Mouse (Mus musculus) gastrocnemius, postnatal 10 days (tissue): ENCODE data around the gene Angptl6. TPM values are rescaled to one million over a fixed set of nuclear protein-coding genes. Genes with fewer than 3 reads are reported as not detected.
A peak's percentile ranks its signal among the peaks of the same experiment; 100 is the strongest.

Source experiments
- DNase-seq: peaks from one replicate; pipeline ENCODE4 v3.0.0; 2021; ENCODE audit warnings: mixed read lengths
- total RNA-seq, 2 experiments: library from RNA; stranded (reverse); gene quantifications; 2 replicates each; pipeline ENCODE4 v1.2.3; 2021

Gene Angptl6
- total RNA-seq, 2 experiments from 2014 or later, result 4.4 to 4.7 TPM

DNA sequence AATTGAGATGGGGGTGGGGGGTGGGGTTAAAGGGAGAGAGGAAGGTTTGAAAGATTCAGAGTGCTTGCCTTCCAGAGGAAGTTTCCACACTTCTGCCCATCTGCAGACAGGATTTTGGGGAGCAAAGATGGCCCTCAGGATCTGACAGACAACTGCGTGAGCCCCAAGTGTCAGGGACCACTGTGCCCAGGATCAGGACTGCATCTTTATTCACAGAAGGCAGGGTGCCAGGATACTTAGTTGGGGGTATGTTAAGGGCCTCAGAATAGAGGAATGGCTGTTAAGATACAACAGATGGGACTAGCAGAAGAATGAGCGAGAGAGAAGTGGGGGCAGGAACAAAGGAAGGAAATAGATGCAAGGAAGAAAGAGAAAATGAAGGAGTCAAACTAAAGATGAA, 7.0 kb upstream of the Angptl6 start:
- DNase-seq, result no peak

DNA sequence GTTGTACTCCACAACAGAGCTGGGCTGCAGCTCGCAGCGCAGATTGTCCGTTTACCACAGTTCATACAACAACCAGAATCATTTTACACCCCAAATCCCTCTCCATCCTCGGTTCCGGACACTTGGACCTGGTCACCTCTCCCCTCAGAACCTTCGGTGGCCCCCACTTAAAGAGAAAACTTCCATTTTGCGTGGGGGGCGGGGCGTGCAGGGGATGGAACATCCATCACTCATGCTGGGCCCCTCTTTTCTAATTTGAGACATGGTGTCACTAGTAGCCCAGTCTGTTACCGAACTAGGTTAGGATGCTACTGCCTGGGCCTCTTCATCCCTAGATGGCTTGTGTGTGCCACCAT, 839 bp downstream of the Angptl6 start:
- peak; percentile 35 for DNase-seq

DNA sequence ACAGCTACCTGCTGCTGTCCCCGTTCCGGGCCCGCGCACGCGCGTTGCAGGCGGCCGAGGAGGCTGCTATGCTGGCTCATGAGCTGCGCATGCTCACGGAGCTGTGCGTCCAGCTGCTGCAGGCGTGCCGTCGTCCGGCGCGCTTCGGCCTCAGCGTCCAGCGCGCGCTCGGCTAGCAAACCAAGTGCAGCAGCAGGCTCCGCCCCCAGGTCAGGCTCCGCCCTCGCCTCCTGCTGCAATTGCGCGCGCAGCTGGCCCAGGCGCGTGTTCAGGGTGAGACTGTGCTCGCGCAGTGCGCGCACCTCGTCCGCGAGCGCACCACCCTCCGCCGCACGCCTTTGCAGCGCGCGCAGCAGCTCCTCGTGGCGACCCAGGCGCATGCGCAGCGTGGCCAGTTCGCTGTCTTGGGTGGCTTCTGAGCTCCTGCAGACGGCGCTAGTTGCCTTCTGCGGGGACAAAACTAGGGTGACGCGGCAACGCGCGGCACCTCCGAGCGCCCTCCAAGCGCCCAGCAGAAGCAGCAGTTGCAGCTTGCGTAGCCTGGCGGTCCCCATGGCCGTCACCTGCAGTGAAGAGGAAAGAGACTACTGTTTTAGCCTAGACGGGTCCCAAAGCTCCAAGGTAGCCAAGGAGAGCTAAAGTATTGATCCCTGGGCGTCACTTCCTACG, 1.4 kb downstream of the Angptl6 start:
- peak; percentile 100 for DNase-seq

DNA sequence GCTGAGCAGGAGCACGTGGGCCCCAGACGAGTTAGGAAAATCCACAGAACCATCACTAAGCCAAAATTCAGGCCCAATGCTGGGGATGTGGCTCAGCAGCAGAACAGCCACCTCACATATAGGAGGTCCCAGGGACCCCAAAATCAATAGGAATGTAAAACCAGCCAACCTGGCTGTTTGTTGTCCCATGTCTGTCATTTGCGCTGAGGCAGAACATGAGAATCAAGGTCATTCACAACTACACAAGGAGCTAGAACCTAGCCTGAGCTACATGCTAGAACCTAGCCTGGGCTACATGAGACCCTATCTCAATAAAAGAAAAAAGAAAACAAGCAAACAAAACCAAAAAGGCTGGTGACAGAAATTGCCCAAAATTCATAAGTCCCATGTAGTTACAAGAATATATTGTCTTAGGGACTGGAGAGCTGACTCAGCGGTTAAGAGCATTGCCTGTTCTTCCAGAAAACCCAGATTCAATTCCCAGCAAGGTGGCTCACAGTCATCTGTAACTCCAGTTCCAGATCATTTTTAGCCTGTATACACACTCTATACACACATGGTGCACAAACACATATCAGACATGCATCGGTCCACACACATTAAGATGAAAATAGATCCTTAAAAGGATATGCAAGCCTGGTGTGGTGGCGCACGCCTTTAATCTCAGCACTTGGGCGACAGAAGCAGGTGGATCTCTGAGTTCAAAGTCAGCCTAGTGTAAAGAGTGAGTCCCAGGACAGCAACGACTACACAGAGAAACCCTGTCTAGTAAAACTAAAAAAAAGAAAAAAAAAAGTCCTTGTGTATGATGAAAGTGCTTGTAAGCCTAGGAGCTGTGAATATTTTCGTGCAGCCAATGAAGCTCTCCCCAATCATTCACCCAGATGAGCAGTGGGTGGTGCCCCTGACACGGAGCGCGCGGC, 2.1 kb downstream of the Angptl6 start:
- DNase-seq, result no peak

DNA sequence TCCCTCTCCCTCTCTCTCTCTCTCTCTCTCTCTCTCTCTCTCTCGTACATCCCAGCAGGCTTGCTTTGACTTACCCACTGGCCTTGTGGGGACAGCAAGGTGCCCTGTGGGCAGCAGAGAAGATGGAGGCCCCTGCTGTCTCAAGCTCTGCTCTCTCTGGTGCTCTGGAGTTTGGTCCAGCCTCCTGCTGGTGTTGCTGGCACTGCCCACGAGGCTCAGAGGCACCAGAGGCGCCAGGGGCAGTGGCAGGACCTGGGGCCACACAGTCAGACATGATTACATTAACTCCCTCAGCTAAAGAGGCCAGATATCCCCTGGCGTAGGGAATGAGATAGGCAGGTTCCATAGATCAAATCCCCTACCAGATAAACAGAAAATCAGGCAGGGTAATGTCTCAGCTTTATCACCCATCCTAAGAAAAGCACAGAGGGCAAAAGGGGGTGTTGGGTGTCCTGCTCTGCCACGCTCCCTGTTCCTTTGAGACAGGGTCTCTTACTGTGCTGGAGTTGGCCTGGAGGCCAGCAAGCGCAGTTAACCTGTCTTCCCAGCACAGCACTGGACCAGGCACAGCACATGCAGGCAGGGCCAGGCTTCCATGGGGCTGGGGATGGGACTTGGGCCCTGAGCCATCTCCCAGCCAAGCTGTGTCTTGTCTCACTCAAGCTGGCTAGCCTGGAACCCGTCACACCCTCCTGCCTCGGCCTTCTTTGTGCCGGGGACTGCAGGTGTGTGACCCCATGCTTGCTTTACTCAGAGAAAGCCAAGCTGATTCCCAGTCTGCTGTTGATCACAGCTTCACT, 3.0 kb downstream of the Angptl6 start:
- no peak for DNase-seq

DNA sequence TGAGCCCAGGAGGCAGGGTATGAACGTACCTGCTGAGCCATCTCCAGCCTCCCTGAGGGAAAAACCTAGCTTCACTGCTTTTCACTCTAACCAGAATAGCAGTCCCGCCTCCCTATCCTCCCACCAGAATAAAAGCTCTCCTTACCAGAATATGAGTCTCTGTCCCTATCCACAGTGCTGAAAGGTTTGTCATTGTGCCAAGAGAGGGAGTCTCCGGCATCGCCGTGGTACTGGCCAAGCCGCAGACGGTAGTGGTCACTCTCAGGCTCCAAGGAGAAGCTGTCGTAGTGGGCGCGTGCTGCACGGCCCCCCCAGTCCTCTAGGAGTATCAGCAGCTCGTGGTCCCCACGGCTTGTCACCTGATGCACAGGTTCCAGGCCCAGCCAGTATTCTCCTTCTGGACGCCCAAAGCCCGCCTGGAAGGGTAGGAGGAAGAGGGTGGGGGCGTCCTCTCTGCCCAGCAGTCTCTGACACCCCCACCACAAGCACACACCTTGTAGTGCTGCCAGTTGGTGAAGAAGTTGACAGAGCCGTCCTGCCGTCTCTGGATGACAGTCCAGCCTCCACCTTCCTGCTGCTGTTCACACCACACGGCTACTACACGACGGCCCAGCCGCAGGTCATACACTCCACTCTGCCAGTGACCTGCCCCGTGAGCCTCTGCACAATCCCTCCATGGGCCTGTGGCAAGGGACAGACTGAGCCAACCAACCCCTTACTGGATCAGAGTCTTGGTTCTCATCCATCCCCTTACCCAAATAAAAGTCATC, 4.3 kb downstream of the Angptl6 start:
- no peak for DNase-seq

DNA sequence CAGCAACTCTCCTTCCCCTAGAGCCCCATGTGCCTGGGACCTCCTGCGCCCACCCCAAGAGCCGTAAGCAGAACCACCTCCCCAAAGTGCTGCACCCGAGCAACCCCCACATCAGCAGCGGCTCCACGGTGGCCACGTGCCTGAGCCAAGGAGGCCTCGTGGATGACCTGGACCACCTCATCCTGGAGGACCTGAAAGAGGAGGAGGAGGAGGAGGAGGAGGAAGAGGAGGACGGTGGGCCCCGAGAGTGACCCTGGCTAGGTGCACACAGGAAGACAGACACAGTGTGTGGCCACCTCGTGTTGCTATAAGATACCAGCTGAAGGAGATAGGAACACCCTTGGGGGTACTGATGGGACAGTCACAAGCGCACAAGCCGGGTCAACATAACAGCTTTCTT, 6.0 kb downstream of the Angptl6 start:
- DNase-seq, result no peak

DNA sequence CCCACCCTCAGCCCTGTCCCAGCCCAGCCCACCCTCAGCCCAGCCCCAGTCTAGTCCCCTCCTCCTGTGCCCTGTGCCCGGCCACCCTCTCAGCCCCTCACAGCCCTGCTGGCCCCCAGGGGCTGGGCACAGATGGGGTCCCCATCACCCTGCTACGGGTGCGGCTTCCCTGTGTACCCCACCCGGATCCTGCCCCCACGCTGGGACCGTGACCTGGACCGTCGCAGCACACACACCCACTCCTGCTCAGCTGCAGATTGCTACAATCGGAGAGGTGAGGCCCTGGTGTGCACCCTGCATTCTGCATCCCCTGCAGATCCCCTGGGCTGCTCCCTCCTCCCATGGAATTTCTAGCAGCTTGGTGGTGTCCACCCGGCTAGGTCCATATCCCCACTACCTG, 6.5 kb downstream of the Angptl6 start:
- DNase-seq, result no peak

DNA sequence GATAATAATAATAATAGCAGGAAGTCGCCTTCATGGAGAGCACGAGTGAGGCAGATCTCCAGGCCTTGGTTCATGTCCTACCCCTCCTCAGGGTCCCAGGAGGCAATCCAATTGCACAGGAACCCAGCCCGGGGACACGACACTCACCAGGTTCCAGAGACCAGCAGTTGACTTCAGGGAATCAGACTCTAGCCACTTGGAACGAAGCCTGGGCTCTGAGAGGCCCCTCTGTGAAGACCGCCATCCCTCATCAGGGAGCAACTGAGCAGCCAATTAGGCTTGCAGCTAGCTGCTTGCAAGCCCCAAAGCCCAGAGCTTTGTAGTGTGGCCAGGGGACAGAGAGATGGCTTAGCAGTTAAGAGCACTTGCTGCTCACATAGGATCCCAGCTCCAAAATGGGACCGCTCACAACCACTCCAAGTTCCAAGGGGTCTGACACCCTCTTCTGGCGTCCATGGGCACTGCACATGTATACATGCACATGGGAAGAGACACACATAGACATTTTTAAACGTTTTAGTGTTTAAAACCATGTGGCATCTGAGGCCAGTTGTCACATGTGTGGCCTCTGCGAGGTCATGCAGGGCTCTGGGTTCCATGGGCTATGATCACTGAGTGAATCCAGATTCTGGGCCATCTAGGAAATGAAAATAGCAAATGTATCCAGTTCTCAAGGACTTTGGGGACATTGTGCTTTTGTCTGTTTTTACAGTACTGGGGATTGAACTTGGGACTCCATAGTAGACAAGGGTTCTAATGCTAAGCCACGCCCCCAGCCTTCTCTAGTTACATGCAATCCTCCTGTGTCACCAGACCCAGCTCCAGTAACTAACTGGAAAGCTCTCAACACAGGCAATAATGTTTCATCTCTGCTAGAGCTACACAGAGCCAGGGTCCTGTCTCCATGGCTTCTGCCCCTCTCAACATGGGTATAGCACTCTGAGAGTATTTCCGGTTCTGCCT, 9.0 kb downstream of the Angptl6 start:
- no peak for DNase-seq

DNA sequence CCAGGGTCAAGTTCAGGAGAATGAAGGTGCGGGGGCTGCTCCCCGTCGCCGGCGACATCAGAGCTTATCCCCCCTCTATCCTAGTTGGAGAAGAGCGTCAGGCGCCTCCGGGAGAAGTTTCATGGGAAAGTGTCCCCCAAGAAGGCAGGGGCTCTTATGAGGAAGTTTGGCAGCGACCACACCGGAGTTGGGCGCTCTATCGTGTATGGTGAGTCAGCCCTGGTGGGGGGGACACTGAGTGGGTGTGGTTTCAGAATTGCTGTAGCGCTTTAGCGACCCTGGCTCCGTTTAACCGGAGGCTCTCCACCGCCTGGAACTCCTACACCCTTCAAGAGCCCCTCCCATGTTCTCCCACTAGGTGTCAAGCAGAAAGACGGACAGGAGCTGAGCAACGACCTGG, 10.3 kb downstream of the Angptl6 start:
- no peak for DNase-seq

DNA sequence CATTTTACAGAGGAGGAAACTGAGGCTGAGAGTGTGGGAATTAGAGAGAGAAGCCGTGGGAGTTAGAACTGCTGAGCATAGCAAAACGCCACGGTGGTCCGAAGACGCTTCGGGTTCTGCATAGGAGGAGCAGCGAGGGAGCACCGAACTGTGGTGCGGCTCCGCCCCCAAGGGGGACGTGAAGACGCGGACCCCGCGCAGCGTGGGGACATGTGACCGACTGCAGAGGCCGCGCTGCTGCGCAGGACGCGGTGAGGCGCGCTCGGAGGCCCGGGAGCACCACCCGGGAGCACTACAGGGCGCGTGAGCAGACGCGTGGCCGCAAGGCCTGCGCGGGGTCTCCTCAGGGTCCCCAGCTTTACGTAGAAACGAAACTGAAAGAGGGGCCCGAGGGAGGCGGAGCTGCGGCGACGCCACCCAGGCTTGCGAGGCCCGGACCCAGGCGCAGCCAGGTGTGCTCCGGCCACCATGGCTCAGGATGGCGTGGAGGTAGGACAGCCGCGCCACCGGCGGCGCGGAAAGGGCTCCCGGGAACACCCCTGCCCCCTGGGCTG, 11.0 kb downstream of the Angptl6 start, which contains the start of gene A230050P20Rik:
Gene A230050P20Rik, plus strand, starts transcription at position 195 of the 554 bp plus-strand sequence.
- peak; percentile 58 for DNase-seq

DNA sequence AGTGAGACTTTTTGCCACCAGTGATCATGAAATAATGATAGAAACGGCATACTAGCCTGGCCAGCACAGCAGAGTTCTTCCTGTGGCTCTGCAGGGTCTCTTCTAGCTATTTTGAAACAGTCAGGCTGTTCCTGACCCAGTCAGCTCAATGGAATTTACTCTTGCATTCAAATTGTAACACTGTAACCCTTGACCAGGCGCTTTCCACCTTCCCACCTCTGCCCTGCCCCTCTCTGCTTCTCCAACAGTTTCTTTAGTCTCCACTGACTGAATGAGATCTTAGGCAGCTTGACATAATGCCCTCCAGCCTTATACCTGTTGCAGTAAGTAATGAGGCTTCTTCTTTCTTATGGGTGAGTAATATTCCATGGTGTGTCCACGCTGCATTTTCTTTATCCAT, 12.6 kb downstream of the Angptl6 start:
- DNase-seq, result no peak

DNA sequence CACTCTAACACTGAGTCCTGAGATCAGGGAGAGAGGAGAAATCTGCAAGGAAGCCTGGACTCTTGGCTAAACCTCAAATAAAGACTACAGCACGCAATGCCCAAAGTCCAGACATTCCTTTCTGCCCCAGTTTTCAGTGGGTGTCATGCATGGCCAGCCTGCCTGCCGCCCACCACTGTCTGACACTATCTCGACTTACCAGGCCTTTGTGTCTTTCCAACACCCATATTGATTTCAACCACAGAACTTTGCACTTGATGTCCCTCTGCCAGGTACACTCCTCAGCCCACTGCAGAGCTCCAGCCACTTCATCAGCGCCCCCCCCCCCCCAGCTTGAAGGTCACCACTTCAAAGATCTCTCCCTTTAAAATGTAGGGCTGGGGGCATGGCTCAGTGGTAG, 17.3 kb downstream of the Angptl6 start:
- no peak for DNase-seq

DNA sequence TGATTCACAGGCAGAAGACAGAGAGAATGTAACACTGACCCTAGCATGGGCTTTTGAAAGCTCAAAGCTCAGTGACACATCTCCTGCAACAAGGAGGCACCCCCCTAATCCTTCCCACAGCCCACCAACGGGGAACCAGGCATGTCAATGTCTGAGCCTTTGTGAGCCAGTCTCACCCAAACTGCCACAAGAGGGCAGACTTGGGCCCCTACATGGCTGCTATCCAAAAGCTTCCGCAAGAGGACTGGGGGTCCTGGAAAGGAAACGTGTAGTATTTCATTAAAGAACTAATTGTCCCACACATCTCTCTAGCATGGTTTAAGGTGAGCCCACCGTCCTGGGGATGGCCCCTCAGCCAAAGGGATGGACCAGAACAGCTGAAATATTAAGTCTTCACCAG, 17.7 kb downstream of the Angptl6 start:
- DNase-seq, result no peak

DNA sequence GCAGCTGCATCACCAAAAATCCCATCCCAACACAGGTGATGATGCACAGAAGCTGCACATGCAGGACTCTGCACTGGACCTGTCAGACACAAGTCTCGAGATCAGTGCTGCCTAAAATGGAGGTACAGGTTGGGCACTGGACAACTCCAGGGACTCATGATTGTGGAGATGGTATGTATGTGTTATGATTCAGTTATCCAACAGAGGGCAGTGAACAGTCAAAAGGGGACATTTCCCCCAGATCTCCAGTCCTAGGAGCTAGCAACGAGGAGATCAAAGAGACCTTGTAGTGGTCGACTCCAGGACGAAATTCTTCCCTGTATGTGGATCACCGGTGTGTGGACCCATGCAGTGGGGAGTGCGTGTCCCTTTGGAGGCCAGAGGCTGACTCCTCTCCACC, 19.6 kb downstream of the Angptl6 start:
- no peak for DNase-seq

DNA sequence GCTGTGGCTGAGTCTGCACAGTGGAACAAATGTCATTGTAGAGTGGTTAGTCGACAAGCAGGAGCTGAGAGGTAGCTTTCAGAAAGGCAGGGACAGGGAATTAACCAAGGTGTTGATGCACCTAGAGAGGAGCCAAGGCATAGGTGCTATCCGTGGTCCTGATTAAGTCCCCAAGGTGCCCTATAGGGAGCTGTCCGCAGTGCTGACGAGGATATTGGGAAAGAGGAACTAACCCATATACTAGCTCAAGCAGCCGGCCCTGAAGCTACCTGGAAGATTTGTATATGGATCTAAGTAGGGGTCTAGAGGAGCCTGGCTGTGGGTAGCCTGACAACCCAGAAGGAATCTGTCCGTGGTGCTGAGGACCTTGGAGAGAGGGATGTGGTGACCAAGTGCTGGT, 22.4 kb downstream of the Angptl6 start:
- peak; percentile 30 for DNase-seq

DNA sequence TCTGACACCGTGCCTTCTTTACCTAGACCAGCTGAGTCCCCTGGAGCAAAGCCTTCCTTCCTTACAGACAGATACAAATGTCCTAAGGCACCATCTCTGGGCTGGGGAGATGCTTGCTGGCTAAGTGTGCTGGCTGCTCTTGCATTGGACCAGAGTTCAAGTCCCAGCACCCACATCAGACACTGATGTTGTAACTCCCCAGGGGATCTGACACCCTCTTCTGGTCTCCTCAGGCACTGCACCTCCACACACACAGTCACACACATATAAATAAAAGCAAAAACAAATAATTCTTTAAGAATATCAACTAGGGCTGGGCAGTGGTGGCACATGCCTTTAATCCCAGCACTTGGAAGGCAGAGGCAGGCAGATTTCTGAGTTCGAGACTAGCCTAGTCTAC, 29.3 kb downstream of the Angptl6 start:
- no peak for DNase-seq

DNA sequence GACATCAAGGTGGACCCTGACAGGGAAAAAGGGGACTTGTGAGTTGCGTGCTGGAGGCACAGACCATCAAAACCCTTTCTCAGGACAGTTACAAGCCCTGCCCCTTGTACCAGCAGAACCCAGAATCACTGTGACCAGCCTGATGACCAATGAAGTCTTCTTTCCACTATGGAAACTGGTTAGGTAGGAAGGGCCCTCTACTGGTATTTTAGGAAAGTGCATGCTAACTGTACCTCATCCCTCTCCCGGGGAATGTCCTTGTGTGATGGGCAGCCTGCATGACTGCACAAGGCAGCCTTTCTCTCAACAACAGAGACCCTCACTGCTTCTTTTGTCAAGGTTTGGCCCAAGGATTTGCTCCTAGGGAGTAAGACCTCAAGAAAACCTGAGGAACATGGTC, 36.9 kb downstream of the Angptl6 start:
- no peak for DNase-seq

DNA sequence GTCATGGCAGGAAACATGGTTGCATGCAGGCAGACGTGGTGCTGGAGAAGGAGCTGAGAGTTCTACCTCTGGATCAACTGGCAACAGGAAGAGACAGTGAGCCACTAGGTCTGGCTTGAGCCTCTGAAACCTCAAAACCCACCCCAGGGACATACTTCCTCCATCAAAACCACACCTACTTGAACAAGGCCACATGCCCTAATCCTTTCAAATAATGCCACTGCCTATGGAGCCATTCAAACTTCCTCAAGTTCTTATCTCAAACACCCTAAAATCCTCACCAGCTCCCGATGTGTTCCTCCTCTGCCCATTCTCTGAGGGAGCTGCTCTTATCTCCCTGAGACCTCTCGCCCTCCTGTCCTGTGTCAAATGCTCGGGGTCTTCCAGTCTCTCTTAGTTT, 37.3 kb downstream of the Angptl6 start:
- no peak for DNase-seq

DNA sequence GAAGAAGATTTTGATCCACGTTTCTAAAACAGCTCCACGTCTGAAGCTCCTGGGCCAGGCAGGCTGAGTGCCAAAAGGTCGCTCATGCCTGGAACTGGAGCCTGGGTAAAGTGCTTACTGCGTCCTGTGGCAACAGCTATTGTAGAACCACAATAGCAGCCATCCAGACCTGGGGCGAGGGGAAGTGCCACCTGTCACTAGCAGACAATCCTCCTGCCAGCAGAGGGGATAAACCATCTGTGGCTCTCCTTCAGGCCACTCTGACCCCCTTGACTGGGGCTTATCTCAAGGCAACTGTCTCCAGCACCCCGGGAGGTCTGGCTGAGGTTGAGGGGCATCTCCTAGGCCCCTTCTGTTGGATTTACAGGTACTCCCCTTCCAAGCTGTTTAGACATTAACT, 40.6 kb downstream of the Angptl6 start:
- DNase-seq, result no peak
